Mouse (Mus musculus) Patski (cell line): ENCODE measurements at regions not wholly inside any gene's neighbourhood (a gene's known extent, or its start where the extent isn't known, plus 50 kb on each side); places are given as distances from the start of the nearest gene placed in this dataset.

Experiments
- ATAC-seq: fragments of 100-300 bp; one replicate; pipeline ENCODE4 v1.8.0; 2021
- CTCF ChIA-PET: fragments of 350-600 bp; sonication (Branson Sonifier 250); formaldehyde crosslinking; loops from one replicate; lab custom pipeline; 2022; ENCODE audit warnings: inconsistent platforms; lab: Charles Lee
- POLR2A ChIA-PET: fragments of 350-600 bp; sonication (Branson Sonifier 250); formaldehyde crosslinking; loops from one replicate; lab custom pipeline; 2022; ENCODE audit warnings: antibody characterized with exemption, inconsistent platforms; lab: Charles Lee
- DNase-seq: peaks from one replicate; pipeline ENCODE4 v3.0.0-alpha.2; 2011; ENCODE audit warnings: low read depth, low spot score
- H3K27me3 ChIP-seq: fragments of 371-371 bp; one replicate; pipeline ENCODE4 v1.5.1; 2021
- CTCF ChIP-seq: fragments of 100-300 bp; IDR thresholded peaks from one replicate; pipeline ENCODE4 v1.5.1; 2021
- in situ Hi-C: fragments of 300-500 bp; cut with MboI; formaldehyde crosslinking; loops from 3 replicates; pipeline ENCODE4 v1.11.1; 2018; ENCODE audit warnings: low pct_unique_long_range_greater_than_20kb, mixed read lengths

DNA sequence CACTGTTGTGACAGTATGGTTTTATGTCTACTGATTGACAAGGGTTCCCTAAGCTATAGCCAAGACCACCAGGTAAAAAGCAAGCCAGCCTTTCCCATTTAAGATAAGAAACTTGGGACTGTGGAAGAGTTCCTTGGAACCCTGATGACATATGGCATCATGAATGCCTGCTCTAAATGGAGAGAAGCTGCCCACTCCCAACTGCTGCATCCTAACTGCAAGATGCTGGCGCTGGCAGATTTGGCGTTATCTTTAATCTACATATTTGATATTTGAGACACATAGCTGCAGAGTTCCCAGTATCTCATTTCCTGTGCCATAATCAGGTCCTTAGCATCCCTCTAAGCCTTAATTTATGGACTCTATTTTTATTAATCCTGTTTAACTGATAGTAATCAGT is 200.4 kb upstream of the Arpp21 start:
- H3K27me3 ChIP-seq = no peaks in the 10 kb centered on the region
- in situ Hi-C loops = no loop called here
- no peak for TF ChIP-seq CTCF
- ATAC-seq = no peak
- no peak for DNase-seq
- POLR2A ChIA-PET = interaction anchor here (0.6 kb wide), 1 partner anchor 807 kb away, joined by 6 read pairs; no protein-coding TSS in a partner anchor
- CTCF ChIA-PET = no interaction called here

DNA sequence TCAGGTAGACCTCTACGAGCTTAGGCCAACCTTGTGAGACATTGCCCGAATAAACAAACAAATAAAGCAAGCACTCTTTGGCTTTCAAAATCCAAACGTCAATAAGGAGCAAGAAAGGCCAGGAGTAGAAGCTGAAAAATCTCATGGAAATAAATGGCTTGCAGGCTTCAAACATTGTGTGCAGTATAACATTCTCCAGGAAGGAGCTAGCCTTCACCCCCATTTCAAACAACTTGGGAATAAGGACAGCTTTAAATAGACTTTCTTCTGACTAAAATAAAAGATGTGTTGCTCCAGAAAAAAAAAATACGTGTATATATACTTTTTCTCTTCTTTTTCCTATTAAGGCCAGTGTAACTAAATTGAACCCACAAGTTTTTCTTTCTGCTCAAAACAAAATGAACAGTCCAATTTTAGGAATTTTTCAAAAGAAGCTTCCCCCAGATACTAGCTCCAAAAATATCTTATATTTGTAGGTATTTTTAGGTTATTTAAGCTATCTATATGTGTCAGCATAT is 196.2 kb upstream of the Arpp21 start:
- ChIA-PET CTCF (interaction anchor here (1.0 to 1.7 kb wide), 3 partner anchors 10 to 88 kb away, joined by 3 to 4 read pairs (median 4); no protein-coding TSS in a partner anchor), POLR2A (no interaction called here)
- DNase-seq (no peak), ATAC-seq (no peak)
- in situ Hi-C loops = no loop called here
- H3K27me3 ChIP-seq = no peaks in the 10 kb centered on the region
- no peak for TF ChIP-seq CTCF

DNA sequence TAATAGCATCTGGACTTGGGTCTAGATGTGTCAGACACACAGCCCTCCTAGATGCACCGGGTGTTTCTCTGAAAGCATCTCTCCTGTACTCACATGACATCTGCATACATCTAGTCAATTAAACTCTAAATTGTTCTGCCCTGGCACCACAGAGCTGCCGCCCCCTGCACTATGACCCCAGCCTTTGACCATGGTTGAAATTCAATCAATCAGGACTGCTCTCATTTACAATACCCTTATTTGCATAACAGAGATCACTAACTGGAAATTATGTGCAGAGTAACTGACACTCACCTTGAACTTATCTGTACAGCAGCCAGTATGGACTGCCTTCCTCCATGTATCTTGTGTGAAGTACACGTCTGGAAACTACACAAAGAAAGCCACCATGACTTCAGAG is 193.5 kb upstream of the Arpp21 start:
- no peak for TF ChIP-seq CTCF
- DNase-seq = no peak
- H3K27me3 ChIP-seq = no peaks in the 10 kb centered on the region
- ChIA-PET CTCF (no interaction called here), POLR2A (no interaction called here)
- ATAC-seq = no peak
- in situ Hi-C loops = no loop called here

DNA sequence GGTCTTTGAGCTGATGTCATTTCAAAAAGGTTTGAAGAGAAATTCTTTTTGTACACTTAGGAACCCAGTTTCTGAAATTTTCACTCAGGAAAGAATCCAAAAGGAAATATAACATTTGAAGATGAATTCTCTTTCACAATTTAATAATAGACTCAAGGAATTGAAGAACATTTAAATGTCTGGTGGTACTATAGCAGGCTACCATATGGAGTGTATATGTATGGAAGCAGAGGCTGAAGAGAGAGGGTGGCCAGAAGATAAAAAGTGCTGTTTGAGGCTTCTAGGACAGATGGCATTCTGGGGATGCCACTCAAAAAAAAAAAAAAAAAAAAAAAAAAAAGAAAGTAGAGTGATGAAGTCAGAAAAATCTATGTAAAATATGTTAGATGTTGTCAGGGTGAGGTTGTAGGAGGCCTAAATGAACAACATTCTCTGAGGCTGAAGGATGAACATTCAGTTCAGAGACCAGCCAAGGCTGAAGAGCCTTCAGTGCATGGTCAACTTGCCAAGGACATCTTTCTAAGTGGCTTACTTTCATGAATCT is 170.1 kb upstream of the Arpp21 start:
- ChIA-PET POLR2A (no interaction called here), CTCF (no interaction called here)
- DNase-seq (no peak), ATAC-seq (no peak)
- in situ Hi-C loops = no loop called here
- H3K27me3 ChIP-seq = no peaks in the 10 kb centered on the region
- TF ChIP-seq CTCF = no peak

DNA sequence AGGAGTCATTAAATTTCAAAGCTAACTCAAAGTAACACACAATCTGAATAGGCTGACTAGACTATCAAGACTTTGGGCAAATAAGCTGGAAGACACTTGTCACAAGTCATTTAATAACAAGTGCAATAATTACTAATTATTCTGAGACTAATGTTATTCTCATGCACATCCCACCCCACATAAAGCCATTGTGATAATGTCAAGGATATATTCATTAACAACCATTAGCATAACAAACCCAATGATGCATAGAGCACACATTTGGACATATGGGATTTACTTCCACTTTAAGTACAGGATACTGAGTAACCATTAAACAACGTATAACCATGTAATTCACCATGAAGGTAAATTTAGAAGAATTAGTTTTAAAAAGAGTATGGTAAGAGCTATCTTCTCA is 135.0 kb upstream of the Arpp21 start:
- TF ChIP-seq CTCF = no peak
- in situ Hi-C loops = no loop called here
- CTCF ChIA-PET = no interaction called here
- POLR2A ChIA-PET = no interaction called here
- DNase-seq (no peak), ATAC-seq (no peak)
- H3K27me3 ChIP-seq = no peaks in the 10 kb centered on the region

DNA sequence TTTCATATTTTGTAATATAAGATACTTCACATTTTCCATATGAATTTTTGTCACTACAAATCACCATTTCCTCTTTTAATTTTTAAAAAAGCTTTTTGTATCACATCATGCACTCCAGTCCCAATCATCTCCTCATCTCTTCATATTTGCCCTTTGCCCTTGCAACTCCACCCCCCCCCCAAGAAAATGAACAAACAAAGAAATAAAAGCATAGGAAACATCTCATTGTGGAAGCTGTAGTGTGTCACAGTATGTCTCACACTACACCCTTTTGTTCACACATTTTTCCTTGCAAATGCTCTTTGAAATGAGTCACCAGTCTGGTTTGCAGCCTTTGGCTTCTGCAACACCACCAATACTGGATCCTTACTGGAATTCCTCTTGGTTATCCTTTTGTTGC is 131.6 kb upstream of the Arpp21 start:
- ATAC-seq = no peak
- ChIA-PET POLR2A (no interaction called here), CTCF (no interaction called here)
- no peaks in the 10 kb centered on the region for H3K27me3 ChIP-seq
- in situ Hi-C loops = no loop called here
- TF ChIP-seq CTCF = no peak
- DNase-seq = no peak

DNA sequence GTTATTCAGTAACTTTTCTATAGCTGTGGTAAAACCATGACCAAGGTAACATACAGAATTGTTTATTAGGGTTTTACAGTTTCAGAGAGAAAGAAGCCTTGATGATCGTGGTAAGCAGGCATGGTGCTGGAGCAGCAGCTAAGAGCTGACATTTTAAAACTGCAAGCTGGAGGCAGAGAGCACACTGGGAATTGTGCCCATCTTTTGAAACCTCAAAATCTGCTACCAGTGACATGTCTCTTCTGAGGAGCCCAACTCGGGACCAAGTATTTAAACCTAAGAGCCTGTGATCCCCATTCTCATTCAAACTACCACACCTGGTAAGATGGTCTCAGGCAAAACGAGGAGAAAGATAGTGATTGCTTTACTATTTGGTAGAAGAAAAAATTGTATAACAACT is 125.6 kb upstream of the Arpp21 start:
- in situ Hi-C loops = no loop called here
- ChIA-PET POLR2A (no interaction called here), CTCF (no interaction called here)
- no peak for ATAC-seq
- H3K27me3 ChIP-seq = no peaks in the 10 kb centered on the region
- no peak for TF ChIP-seq CTCF
- DNase-seq = no peak

DNA sequence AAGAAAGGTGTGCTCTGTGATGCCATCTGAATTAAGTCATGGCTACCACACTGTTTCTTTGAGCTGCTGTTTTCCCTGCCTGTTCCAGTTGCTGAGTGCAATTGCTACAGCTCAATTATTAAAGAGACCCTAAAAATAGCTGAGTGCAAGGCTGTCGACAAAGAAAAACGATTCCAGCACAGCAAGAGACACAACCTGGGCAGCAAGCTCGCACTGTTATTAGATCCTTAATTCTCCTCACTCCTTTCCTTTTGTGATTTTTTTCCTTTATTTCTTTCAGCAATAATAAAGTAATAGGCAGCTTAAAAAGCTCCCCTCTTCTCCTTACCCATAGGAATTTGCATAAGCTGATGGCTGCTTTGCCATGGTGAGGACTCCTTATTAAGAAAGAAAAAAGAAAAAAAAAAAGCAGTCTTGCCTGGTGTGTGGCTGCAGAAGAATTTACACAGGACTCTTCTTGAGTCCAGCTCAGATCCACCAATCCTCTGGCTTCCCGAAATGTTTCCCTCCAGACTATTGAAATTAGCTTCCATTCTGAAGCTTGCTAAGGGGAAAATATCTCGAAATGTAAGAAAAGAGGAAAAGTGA is 123.1 kb upstream of the Arpp21 start:
- in situ Hi-C loops = no loop called here
- DNase-seq = no peak
- CTCF ChIA-PET = no interaction called here
- POLR2A ChIA-PET = no interaction called here
- no peak for ATAC-seq
- no peaks in the 10 kb centered on the region for H3K27me3 ChIP-seq
- no peak for TF ChIP-seq CTCF

DNA sequence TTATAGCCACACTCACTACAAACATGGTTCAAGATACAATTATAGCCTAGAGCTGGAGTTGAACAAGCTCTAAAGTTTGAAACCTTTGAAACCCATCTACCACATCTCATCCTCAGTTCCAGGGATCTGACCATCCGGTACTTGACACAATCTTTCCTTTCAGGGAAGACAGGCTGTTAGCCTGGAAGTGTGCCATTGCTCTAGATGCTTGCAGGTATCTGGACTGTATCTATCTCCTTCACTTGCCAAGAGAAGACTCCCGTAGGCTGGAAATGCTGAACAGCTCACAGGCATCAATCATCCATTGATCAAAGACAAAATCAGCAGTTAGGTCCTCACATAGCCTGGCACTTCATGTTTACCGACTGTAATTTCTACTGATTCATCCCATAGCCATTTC is 117.5 kb upstream of the Arpp21 start:
- in situ Hi-C loops = no loop called here
- no peak for ATAC-seq
- ChIA-PET CTCF (no interaction called here), POLR2A (no interaction called here)
- DNase-seq = no peak
- no peak for TF ChIP-seq CTCF
- no peaks in the 10 kb centered on the region for H3K27me3 ChIP-seq

DNA sequence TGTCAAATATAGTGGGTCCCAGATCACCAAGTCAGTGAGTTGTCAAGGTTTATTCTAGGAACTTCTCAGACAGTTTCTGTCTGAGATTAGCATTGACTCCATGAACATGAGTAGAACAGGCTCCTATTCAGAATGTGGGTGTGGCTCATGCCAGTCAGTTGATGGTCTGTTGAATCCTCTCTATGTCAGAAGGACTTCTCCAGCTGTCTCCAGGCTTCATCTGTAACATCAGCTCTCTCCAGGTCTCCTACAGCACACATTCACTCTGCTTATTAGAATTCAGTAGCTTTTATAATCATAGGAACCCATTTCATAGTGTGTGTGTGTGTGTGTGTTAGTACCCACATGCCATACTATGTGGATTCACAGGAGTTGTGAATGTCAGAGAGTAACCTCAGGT is 113.2 kb upstream of the Arpp21 start:
- CTCF ChIA-PET = no interaction called here
- in situ Hi-C loops = no loop called here

DNA sequence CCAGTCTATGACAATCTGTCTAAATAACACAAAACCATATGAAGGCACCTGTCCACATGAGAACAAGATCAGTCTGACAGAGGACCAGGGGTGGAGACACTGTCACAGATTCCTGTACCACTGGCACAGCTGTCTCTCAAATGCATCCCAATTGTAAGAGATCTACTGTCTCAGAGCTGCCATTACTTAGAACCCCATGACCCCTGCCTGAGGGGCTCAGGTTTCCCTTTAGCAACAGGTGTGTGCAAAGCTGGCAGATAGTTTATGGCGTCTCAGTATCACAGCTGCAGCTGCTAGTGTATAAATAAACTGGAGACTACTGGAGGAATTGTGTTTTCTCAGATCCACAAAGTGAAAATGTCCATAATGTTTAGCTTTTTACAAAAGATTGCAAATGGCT is 109.1 kb upstream of the Arpp21 start:
- no peak for DNase-seq
- TF ChIP-seq CTCF = no peak
- ATAC-seq = no peak
- CTCF ChIA-PET = interaction anchor here (1.4 kb wide), 1 partner anchor 86 kb away, joined by 4 read pairs; no protein-coding TSS in a partner anchor
- POLR2A ChIA-PET = no interaction called here
- H3K27me3 ChIP-seq = no peaks in the 10 kb centered on the region
- in situ Hi-C loops = no loop called here

More for the DNA sequence above, 113.2 kb upstream of the Arpp21 start:
- POLR2A ChIA-PET = no interaction called here
- no peak for ATAC-seq
- DNase-seq = no peak
- no peaks in the 10 kb centered on the region for H3K27me3 ChIP-seq
- TF ChIP-seq CTCF = no peak
